Mouse (Mus musculus) embryo, embryonic 10.5 days (tissue): ENCODE data around the gene Appl2.
"Not testable (repeated sequence)": the region's sequence is repeated elsewhere in the genome, so short reads cannot be mapped to it uniquely, and the experiment has no call there.

Source experiments
- DNase-seq: peaks from one replicate; pipeline ENCODE4 v3.0.0-alpha.2; 2015; ENCODE audit warnings: low spot score

Gene Appl2

GRCm38 (mm10) chr10:83648131-83649020 is at the start of gene Appl2:
Gene Appl2, minus strand, starts transcription at chr10:83648738.
- DNase-seq, result peak; percentile 94

GRCm38 (mm10) chr10:83696226-83696625 is 47.7 kb upstream of the Appl2 start:
- DNase-seq, result no peak

- DNase-seq, result no peak
Measured at GRCm38 (mm10) chr10:83692175-83692895, 43.8 kb upstream of the Appl2 start.

- DNase-seq, result no peak
Measured at GRCm38 (mm10) chr10:83688215-83688614, 39.7 kb upstream of the Appl2 start.

GRCm38 (mm10) chr10:83681334-83681733 is 32.8 kb upstream of the Appl2 start:
- no peak for DNase-seq

GRCm38 (mm10) chr10:83666556-83666955 is 18.0 kb upstream of the Appl2 start:
- no peak for DNase-seq

GRCm38 (mm10) chr10:83661925-83662324 is 13.4 kb upstream of the Appl2 start:
- DNase-seq, result no peak

- DNase-seq, result no peak
Measured at GRCm38 (mm10) chr10:83660605-83661004, 12.1 kb upstream of the Appl2 start.

- no peak for DNase-seq
Measured at GRCm38 (mm10) chr10:83654591-83654990, 6.1 kb upstream of the Appl2 start.

GRCm38 (mm10) chr10:83652205-83652866 is 3.8 kb upstream of the Appl2 start:
- DNase-seq, result not testable (repeated sequence)

GRCm38 (mm10) chr10:83649037-83649436 is 499 bp upstream of the Appl2 start:
- DNase-seq, result peak; percentile 22

- no peak for DNase-seq
Measured at GRCm38 (mm10) chr10:83646351-83646885, 2.1 kb downstream of the Appl2 start.

- DNase-seq, result no peak
Measured at GRCm38 (mm10) chr10:83645716-83645990, 2.9 kb downstream of the Appl2 start.

- DNase-seq, result peak; percentile 22
Measured at GRCm38 (mm10) chr10:83644865-83645715, 3.4 kb downstream of the Appl2 start.

GRCm38 (mm10) chr10:83644167-83644566 is 4.4 kb downstream of the Appl2 start:
- DNase-seq, result no peak

GRCm38 (mm10) chr10:83641641-83642040 is 6.9 kb downstream of the Appl2 start:
- no peak for DNase-seq

- no peak for DNase-seq
Measured at GRCm38 (mm10) chr10:83639881-83640386, 8.6 kb downstream of the Appl2 start.

GRCm38 (mm10) chr10:83637295-83637694 is 11.2 kb downstream of the Appl2 start:
- DNase-seq, result peak; percentile 31

GRCm38 (mm10) chr10:83636191-83636590 is 12.3 kb downstream of the Appl2 start:
- no peak for DNase-seq

GRCm38 (mm10) chr10:83634461-83634860 is 14.1 kb downstream of the Appl2 start:
- peak; percentile 79 for DNase-seq

- no peak for DNase-seq
Measured at GRCm38 (mm10) chr10:83632806-83633374, 15.6 kb downstream of the Appl2 start.
